Mouse (Mus musculus) hindbrain, embryonic 11.5 days (tissue): ENCODE measurements at regions not wholly inside any gene's neighbourhood (a gene's known extent, or its start where the extent isn't known, plus 50 kb on each side); places are given as distances from the start of the nearest gene placed in this dataset.
A peak's percentile ranks its signal among the peaks of the same experiment; 100 is the strongest.

Experiments
- ATAC-seq: fragments of 200-750 bp; cut with Nextera tagmentation; 2 replicates; pipeline ENCODE4 v1.8.0; 2017; ENCODE audit warnings: mild to moderate bottlenecking, moderate TSS enrichment, moderate library complexity; ENCODE audit not compliant: low FRiP score
- DNase-seq: peaks from one replicate; pipeline ENCODE4 v3.0.0-alpha.2; 2015; ENCODE audit warnings: low spot score
- H3K27ac ChIP-seq: fragments of 300-500 bp; sonication (generic); 2 replicates; pipeline ENCODE4 v1.5.1; 2014; ENCODE audit warnings: mild to moderate bottlenecking, low read depth, low read length
- H3K27me3 ChIP-seq: fragments of 300-500 bp; sonication (generic); 2 replicates; pipeline ENCODE4 v1.6.1; 2014; ENCODE audit warnings: mild to moderate bottlenecking, low read length, moderate library complexity, mixed read lengths; ENCODE audit not compliant: control insufficient read depth, insufficient read depth
- H3K36me3 ChIP-seq: fragments of 300-500 bp; sonication (generic); 2 replicates; pipeline ENCODE4 v1.6.1; 2014; ENCODE audit warnings: mild to moderate bottlenecking, low read length, moderate library complexity, mixed read lengths; ENCODE audit not compliant: control insufficient read depth, insufficient read depth
- H3K4me1 ChIP-seq: fragments of 300-500 bp; sonication (generic); replicated peaks from 2 replicates; pipeline ENCODE4 v1.6.1; 2014; ENCODE audit warnings: low read length, mixed read lengths; ENCODE audit not compliant: control insufficient read depth, insufficient read depth
- H3K4me2 ChIP-seq: fragments of 300-500 bp; sonication (generic); replicated peaks from 2 replicates; pipeline ENCODE4 v1.6.1; 2014; ENCODE audit warnings: mild to moderate bottlenecking, low read depth, low read length
- H3K4me3 ChIP-seq: fragments of 300-500 bp; sonication (generic); 2 replicates; pipeline ENCODE4 v1.5.1; 2014; ENCODE audit warnings: low read depth, low read length
- H3K9ac ChIP-seq: fragments of 300-500 bp; sonication (generic); 2 replicates; pipeline ENCODE4 v1.6.1; 2014; ENCODE audit warnings: low read depth, low read length
- H3K9me3 ChIP-seq: fragments of 300-500 bp; sonication (generic); 2 replicates; pipeline ENCODE4 v1.6.1; 2016; ENCODE audit warnings: low read length; ENCODE audit not compliant: control insufficient read depth
- WGBS: fragments of 180-500 bp; shearing (Covaris S2); extraction: QIAGEN DNeasy Blood & Tissue Kit; methylation state at CpG from one replicate; pipeline ENCODE4 v1.1.7; 2014; 5-methylcytosine and 5-hydroxymethylcytosine counted together

DNA sequence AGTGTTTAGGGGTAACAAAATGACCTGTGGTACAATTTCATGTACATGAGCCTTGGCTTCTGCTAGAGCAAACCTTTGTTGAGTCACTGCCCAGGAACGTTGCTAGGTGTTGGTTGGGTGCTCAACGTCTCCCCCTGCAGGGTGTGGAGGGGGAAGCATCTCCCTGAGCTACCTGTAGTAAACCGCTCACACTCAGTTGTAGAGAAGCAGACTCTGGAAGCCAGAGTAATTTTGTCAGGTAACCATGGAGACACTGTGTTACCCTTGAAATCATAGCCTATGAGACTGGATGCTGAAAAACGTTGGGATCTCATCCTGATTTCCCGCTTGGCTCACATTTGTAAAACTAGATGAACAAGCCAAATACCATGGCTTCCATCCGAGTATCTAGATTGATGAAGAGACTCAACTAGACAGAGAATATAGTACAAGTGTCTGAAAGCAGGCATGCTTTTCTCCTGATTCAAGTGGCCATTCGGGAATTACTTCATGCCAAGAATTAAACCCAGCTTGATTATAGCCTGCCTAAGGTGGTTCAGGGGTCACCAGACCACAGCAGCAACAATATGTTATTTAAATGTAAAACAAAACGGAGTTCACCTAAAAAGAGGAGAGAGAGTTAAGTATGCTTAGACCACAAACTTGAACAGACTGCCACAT is 63.7 kb upstream of the Ctla4 start:
- Histone ChIP-seq H3K4me1 (no peaks in the 10 kb centered on the region), H3K27ac (no peak overlapping the region), H3K36me3 (no peaks in the 10 kb centered on the region), H3K27me3 (no peaks in the 10 kb centered on the region), H3K9ac (no peak overlapping the region), H3K9me3 (no peaks in the 10 kb centered on the region), H3K4me2 (no peak overlapping the region), H3K4me3 (no peak overlapping the region)
- peak; percentile 20 for DNase-seq
- ATAC-seq = no peak
- 54% methylated on average over 8 of the region's 8 CpGs for WGBS

DNA sequence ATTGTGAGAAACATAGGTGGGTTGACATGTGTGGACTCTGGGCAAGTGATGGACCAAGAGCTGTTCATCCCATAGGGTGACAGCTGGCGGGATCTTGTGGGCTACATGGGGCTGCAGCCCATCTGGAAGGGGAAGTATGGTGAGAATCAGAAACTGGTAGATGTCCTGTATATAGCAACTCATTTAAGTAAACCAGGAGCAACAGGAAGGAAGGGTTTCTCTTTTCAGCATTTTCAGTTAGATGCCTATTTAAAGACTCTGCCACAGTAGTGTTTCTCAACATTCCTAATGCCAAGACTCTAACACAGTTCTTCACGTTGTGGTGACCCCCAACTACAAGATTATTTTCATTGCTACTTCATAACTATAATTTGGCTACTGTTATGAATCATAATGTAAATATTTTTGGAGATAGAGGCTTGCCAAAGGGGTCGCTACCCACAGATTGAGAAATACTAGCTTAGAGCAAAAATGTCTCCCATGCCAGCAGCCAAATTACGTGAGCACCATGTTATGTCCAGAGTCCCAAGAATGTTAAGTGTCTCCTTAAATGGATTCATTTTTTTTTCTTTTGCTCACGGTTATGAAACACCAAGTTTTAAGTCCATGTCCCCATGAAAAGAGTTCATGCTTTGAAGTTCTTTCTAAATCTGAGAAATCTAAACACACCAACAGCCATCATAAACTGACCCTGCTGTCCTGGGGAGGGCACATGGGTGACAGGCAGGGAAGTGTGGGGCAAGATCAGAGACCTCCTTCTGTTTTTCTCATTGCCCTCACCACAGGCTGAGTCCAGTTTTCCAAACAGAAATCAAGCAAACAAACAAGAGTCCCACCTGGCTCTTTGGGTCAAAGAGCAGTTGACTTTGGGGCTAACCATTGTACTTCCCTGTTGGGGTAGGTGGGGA is 62.3 kb upstream of the Ctla4 start:
- Histone ChIP-seq H3K4me2 (no peak overlapping the region), H3K9ac (no peak overlapping the region), H3K4me3 (no peak overlapping the region), H3K27me3 (no peaks in the 10 kb centered on the region), H3K9me3 (no peaks in the 10 kb centered on the region), H3K27ac (no peak overlapping the region), H3K4me1 (no peaks in the 10 kb centered on the region), H3K36me3 (no peaks in the 10 kb centered on the region)
- DNase-seq (no peak), ATAC-seq (no peak)
- WGBS = 85% methylated on average over 5 of the region's 5 CpGs

DNA sequence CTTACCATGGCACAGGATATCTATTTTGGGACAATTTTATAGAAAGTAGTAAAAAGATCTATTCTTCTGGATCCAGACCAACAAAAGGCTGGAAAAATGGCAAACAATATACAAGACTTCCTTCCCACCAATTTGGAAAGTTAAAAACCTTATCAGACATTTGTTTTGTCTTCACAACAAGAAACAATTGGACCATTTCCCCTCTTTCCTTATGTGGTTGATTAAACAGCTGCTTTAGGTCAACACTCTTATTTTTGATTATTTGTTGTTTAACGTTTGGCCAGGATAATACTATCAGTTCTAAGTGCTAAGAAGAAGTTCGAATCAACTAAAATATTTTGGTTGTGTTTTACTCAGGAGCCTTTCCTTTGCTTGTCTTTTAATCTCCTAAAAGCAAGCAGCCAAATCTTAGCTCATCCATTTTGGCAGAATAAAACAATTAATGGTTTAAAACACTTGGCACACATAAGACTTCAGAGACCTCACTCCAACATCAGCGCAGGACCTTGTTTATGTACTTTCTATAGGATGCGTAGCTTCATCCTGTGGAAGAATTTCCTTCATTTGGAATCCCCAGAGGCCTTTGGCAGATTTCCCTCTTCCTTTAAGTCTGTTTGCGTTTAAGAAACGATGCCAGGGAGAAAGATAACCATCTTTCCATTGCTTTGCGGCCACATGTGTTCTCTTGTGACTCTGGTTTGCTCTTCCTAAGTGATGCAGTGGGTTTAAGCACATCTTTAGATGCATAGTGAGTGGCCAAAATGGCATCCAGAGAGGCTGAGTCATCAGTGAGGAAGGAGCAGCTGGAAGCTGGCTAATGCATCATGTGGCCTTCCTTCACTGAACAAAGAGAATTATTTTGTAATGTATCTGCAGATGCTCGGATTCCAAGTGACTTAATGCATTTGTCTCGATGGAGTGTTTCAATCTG is 61.3 kb upstream of the Ctla4 start:
- Histone ChIP-seq H3K4me1 (no peaks in the 10 kb centered on the region), H3K4me2 (no peak overlapping the region), H3K4me3 (no peak overlapping the region), H3K9ac (no peak overlapping the region), H3K27me3 (no peaks in the 10 kb centered on the region), H3K9me3 (no peaks in the 10 kb centered on the region), H3K27ac (no peak overlapping the region), H3K36me3 (no peaks in the 10 kb centered on the region)
- DNase-seq = no peak
- 78% methylated on average over 9 of the region's 9 CpGs for WGBS
- ATAC-seq = no peak

DNA sequence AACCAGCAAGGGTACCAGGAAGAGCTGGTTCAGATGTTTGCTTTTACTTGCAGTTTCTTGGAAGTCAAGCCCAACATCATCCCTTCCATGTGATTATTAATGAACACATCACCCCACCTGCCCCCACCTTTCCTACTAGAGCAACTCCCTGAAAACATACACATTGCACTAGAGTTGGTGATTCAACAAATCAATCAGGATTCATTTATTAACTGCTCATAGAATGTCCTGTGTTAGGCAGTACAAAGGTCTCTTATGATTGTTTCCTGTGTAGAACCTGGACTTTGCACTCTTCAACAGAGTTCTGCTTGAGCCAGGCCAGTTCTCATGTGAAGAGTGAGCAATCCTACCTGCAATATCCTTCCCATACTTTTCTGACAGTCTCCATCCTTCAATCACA is 59.8 kb upstream of the Ctla4 start:
- Histone ChIP-seq H3K4me3 (no peak overlapping the region), H3K9me3 (no peaks in the 10 kb centered on the region), H3K4me2 (no peak overlapping the region), H3K4me1 (no peaks in the 10 kb centered on the region), H3K27me3 (no peaks in the 10 kb centered on the region), H3K36me3 (no peaks in the 10 kb centered on the region), H3K27ac (no peak overlapping the region), H3K9ac (no peak overlapping the region)
- no peak for ATAC-seq
- DNase-seq = no peak

DNA sequence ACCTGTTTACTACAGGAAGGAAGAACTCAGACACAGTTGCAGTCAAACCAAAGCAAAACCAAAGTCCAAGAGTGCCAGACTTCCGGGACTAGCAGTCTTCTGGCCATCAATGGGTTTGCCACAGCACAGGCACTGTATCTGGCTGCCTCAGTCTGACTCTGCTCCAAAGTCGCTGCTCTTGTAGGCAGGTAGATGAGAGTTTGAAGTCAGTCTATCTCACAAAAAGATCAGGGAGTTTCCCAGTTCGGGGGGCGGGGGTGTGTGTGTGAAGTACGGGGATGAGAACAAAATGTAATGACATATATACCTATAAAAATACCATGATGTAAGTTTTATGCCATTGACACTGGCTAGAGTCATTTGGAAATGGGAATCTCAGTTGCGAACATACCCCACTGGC is 58.6 kb upstream of the Ctla4 start:
- Histone ChIP-seq H3K4me1 (no peaks in the 10 kb centered on the region), H3K9ac (no peak overlapping the region)

DNA sequence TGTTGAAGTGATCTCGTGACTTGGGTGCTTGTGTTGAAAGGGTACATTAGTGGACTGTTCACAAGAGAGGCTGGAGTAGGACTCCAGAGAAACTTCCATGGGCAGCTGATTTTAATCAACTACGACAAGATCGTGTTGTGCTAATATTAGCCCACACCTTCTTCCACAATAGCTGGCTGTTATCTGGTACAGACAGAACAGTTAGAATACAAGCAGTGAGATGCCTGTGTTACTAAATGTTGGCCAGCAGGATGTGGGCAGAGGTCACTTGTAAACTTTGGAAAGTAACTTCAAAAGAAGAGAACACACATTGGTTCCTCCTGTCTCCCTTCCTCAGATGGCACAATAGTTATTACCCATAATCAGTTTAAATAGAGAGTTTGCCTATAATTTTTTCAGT is 57.0 kb upstream of the Ctla4 start:
- Histone ChIP-seq H3K27me3 (no peaks in the 10 kb centered on the region), H3K9ac (no peak overlapping the region), H3K36me3 (no peaks in the 10 kb centered on the region), H3K9me3 (no peaks in the 10 kb centered on the region), H3K27ac (no peak overlapping the region), H3K4me3 (no peak overlapping the region), H3K4me1 (no peaks in the 10 kb centered on the region), H3K4me2 (no peak overlapping the region)
- no peak for DNase-seq
- ATAC-seq = no peak
- WGBS = 79% methylated on average over 3 of the region's 3 CpGs

More for the DNA sequence above, 58.6 kb upstream of the Ctla4 start:
- H3K9me3 ChIP-seq = no peaks in the 10 kb centered on the region
- no peak overlapping the region for H3K4me3 ChIP-seq
- no peaks in the 10 kb centered on the region for H3K27me3 ChIP-seq
- no peak overlapping the region for H3K4me2 ChIP-seq
- ATAC-seq = no peak
- H3K36me3 ChIP-seq = no peaks in the 10 kb centered on the region
- no peak for DNase-seq
- H3K27ac ChIP-seq = no peak overlapping the region
- WGBS = 94% methylated on average over 6 of the region's 6 CpGs

DNA sequence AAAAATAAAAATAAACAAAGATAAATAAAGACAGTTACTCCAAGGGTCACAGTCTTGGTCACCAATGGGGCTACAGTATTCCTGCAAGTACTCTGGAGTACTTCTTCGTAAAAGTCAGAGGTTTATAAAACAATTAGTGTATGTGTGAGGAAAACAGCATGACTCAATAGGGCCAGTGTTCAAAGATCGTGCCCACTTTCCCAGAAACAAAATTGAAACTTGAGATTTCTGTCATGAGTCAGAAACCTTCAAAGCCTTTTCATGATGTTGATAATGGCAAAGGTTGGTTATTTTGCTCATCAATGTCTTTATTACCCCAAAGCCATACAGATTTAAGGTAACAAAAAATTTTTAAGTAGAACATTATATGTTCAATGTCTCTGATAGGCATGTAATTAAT is 53.1 kb upstream of the Ctla4 start:
- DNase-seq = no peak
- WGBS = 62% methylated on average over 2 of the region's 2 CpGs
- Histone ChIP-seq H3K4me2 (no peak overlapping the region), H3K27me3 (no peaks in the 10 kb centered on the region), H3K27ac (no peak overlapping the region), H3K9ac (no peak overlapping the region), H3K36me3 (no peaks in the 10 kb centered on the region), H3K4me3 (no peak overlapping the region), H3K9me3 (no peaks in the 10 kb centered on the region), H3K4me1 (no peaks in the 10 kb centered on the region)
- no peak for ATAC-seq
